Mouse (Mus musculus) CH12.LX (cell line): ENCODE measurements around the gene Sclt1.

Experiments used
- CTCF ChIP-seq, 2 experiments: IDR thresholded peaks in 1 of 2; conservative IDR thresholded peaks in 1 of 2; 2 replicates each; pipeline ENCODE4 v1.5.1; 2011 to 2012; ENCODE audit warnings: low read depth in 2 of 2, low read length in 2 of 2, improper control_type of control experiment in 1 of 2, inconsistent platforms in 1 of 2, mild to moderate bottlenecking in 1 of 2, moderate library complexity in 1 of 2
- E2F4 ChIP-seq: IDR thresholded peaks from 2 replicates; pipeline ENCODE4 v1.6.1; 2011; ENCODE audit warnings: low read depth, low read length, improper control_type of control experiment; ENCODE audit not compliant: insufficient replicate concordance
- EP300 ChIP-seq: IDR thresholded peaks from 2 replicates; pipeline ENCODE4 v1.6.1; 2011; ENCODE audit warnings: low read length, improper control_type of control experiment
- MXI1 ChIP-seq: IDR thresholded peaks from 2 replicates; pipeline ENCODE4 v1.6.1; 2011; ENCODE audit warnings: mild to moderate bottlenecking, low read depth, low read length, improper control_type of control experiment
- POLR2A ChIP-seq: IDR thresholded peaks from 2 replicates; pipeline ENCODE4 v1.6.1; 2011; ENCODE audit warnings: low read depth, mild to moderate bottlenecking, improper control_type of control experiment, low read length
- RCOR1 ChIP-seq: conservative IDR thresholded peaks from 2 replicates; pipeline ENCODE4 v1.6.1; 2012; ENCODE audit warnings: low read depth, mild to moderate bottlenecking, inconsistent platforms, low read length, improper control_type of control experiment
- SIN3A ChIP-seq: IDR thresholded peaks from 2 replicates; pipeline ENCODE4 v1.6.1; 2012; ENCODE audit warnings: low read length, improper control_type of control experiment, inconsistent platforms
- UBTF ChIP-seq: IDR thresholded peaks from 2 replicates; pipeline ENCODE4 v1.6.1; 2012; ENCODE audit warnings: low read depth, mild to moderate bottlenecking, inconsistent platforms, low read length, improper control_type of control experiment, moderate library complexity
- ZNF384 ChIP-seq: IDR thresholded peaks from 2 replicates; pipeline ENCODE4 v1.6.1; 2012; ENCODE audit warnings: low read depth, low read length, improper control_type of control experiment, inconsistent platforms

DNA sequence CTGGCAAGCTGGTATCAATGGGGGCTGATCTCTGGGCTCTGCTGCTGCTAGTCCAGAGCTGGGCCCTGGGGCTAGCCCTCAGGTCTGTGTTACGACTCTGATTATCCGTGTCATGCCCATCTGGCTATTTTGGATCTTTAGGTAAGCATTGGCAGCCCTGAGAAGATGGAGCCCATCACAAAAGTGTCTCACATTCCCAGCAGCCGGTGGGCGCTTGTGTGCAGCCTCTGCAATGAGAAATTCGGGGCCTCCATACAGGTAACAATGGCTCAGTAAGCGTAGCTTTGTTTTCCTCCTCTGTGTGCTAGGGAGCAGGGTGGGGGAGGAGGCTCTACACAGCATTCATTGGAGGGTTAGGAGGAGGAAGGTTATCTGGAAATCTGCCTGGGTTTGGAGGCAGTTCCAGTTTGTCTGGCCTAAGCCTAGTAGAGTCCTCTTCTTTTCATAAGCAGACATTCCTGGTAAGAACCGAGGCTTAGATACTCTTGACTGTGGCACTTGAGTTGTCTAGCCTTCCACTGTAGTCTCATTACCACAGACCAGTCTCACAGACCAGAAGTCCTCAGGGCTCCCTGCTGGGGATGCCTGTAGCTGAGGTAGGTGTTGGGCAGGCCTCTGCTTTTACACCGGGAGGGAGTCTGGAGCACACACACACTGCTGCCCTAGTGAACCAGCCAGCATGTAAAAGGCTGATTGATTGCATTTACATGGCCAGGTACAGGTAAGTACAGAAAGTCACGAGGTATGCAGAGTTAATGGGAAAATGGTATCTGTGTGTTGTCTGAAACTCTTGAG, 140.9 kb downstream of the Sclt1 start:
- no peak for TF ChIP-seq ZNF384
- TF ChIP-seq MXI1 = no peak
- no peak for TF ChIP-seq E2F4
- TF ChIP-seq SIN3A = no peak
- no peak for TF ChIP-seq POLR2A
- TF ChIP-seq UBTF = no peak
- no peak for TF ChIP-seq CTCF (conservative IDR thresholded peaks at IDR 0.05 in 1 of 2, IDR thresholded peaks at IDR 0.05 in 1 of 2; ENCODE audit: low read depth in 2 of 2, low read length in 2 of 2)
- TF ChIP-seq EP300 = no peak
- no peak for TF ChIP-seq RCOR1
